Mouse (Mus musculus) retina, adult 2 months (tissue): ENCODE data around the gene Stard8.
"Not testable (repeated sequence)": the region's sequence is repeated elsewhere in the genome, so short reads cannot be mapped to it uniquely, and the experiment has no call there.

ENCODE experiments used
- DNase-seq: peaks from one replicate; pipeline ENCODE4 v3.0.0-alpha.2; 2012; ENCODE audit warnings: low read depth, low spot score

The Stard8 gene

GRCm38 (mm10) chrX:99046360-99047055, 43.5 kb downstream of the Stard8 start:
- no peak for DNase-seq

GRCm38 (mm10) chrX:99048111-99048510, 45.1 kb downstream of the Stard8 start:
- DNase-seq: no peak

GRCm38 (mm10) chrX:99049247-99049646, 46.2 kb downstream of the Stard8 start:
- DNase-seq: no peak

GRCm38 (mm10) chrX:99050736-99051481, 47.9 kb downstream of the Stard8 start:
- DNase-seq: no peak

- no peak for DNase-seq
These were observed 49.2 kb downstream of the Stard8 start for GRCm38 (mm10) chrX:99052255-99052654.

GRCm38 (mm10) chrX:99054512-99054911, 51.5 kb downstream of the Stard8 start:
- DNase-seq: no peak

- DNase-seq: no peak
These were observed 54.9 kb downstream of the Stard8 start for GRCm38 (mm10) chrX:99057772-99058440.

GRCm38 (mm10) chrX:99059119-99059518, 56.1 kb downstream of the Stard8 start:
- no peak for DNase-seq

- no peak for DNase-seq
These were observed 62.5 kb downstream of the Stard8 start for GRCm38 (mm10) chrX:99065582-99065981.

- no peak for DNase-seq
These were observed 63.5 kb downstream of the Stard8 start for GRCm38 (mm10) chrX:99066550-99066949.

- DNase-seq: no peak
These were observed 64.2 kb downstream of the Stard8 start for GRCm38 (mm10) chrX:99067232-99067631.

GRCm38 (mm10) chrX:99067671-99068151, 64.7 kb downstream of the Stard8 start:
- DNase-seq: no peak

- no peak for DNase-seq
These were observed 68.1 kb downstream of the Stard8 start for GRCm38 (mm10) chrX:99071188-99071587.

- no peak for DNase-seq
These were observed 69.5 kb downstream of the Stard8 start for GRCm38 (mm10) chrX:99072596-99072995.

GRCm38 (mm10) chrX:99075111-99075510, 72.1 kb downstream of the Stard8 start:
- DNase-seq: no peak

- no peak for DNase-seq
These were observed 73.4 kb downstream of the Stard8 start for GRCm38 (mm10) chrX:99076460-99076859.

GRCm38 (mm10) chrX:99078374-99078892, 75.4 kb downstream of the Stard8 start:
- not testable (repeated sequence) for DNase-seq

GRCm38 (mm10) chrX:99092704-99093103, 89.7 kb downstream of the Stard8 start:
- no peak for DNase-seq

GRCm38 (mm10) chrX:99111088-99111724, 108.2 kb downstream of the Stard8 start:
- DNase-seq: not testable (repeated sequence)

- DNase-seq: no peak
These were observed 116.5 kb downstream of the Stard8 start for GRCm38 (mm10) chrX:99119510-99119909.
